Mouse (Mus musculus) lung, postnatal 0 days (tissue): Measurements from ENCODE around the gene Ier5l. TPM values are rescaled to one million over a fixed set of nuclear protein-coding genes. Genes with fewer than 3 reads are reported as not detected.

Experiments
- ATAC-seq: fragments of 200-750 bp; cut with Nextera tagmentation; 2 replicates; pipeline ENCODE4 v1.8.0; 2017; ENCODE audit warnings: moderate library complexity
- DNase-seq: peaks from one replicate; pipeline ENCODE4 v3.0.0-alpha.2; 2016; ENCODE audit warnings: low spot score
- H3K27ac ChIP-seq: fragments of 300-500 bp; sonication (generic); 2 replicates; pipeline ENCODE4 v1.5.1; 2014; ENCODE audit warnings: antibody characterized with exemption, mild to moderate bottlenecking, low read length, mixed read lengths
- H3K27me3 ChIP-seq: fragments of 300-500 bp; sonication (generic); replicated peaks from 2 replicates; pipeline ENCODE4 v1.6.1; 2014; ENCODE audit warnings: low read length, mixed read lengths; ENCODE audit not compliant: insufficient read depth
- H3K36me3 ChIP-seq: fragments of 300-500 bp; sonication (generic); 2 replicates; pipeline ENCODE4 v1.6.1; 2014; ENCODE audit warnings: low read length, mixed read lengths; ENCODE audit not compliant: insufficient read depth
- H3K4me1 ChIP-seq: fragments of 300-500 bp; sonication (generic); 2 replicates; pipeline ENCODE4 v1.6.1; 2014; ENCODE audit warnings: antibody characterized with exemption, low read depth, low read length, mixed read lengths; ENCODE audit not compliant: insufficient read depth
- H3K4me2 ChIP-seq: fragments of 300-500 bp; sonication (generic); replicated peaks from 2 replicates; pipeline ENCODE4 v1.6.1; 2014; ENCODE audit warnings: low read depth, mild to moderate bottlenecking, low read length, moderate library complexity, mixed read lengths
- H3K4me3 ChIP-seq: fragments of 300-500 bp; sonication (generic); 2 replicates; pipeline ENCODE4 v1.5.1; 2014; ENCODE audit warnings: low read depth, low read length
- H3K9ac ChIP-seq: fragments of 300-500 bp; sonication (generic); replicated peaks from 2 replicates; pipeline ENCODE4 v1.6.1; 2014; ENCODE audit warnings: low read depth, mild to moderate bottlenecking
- H3K9me3 ChIP-seq: fragments of 300-500 bp; sonication (generic); 2 replicates; pipeline ENCODE4 v1.6.1; 2016; ENCODE audit warnings: low read length, mixed read lengths
- CTCF ChIP-seq: IDR thresholded peaks from 2 replicates; pipeline ENCODE4 v1.5.1; 2016; ENCODE audit warnings: antibody characterized with exemption, mild to moderate bottlenecking
- EP300 ChIP-seq: IDR thresholded peaks from 2 replicates; pipeline ENCODE4 v1.6.1; 2016; ENCODE audit warnings: antibody characterized with exemption, mild to moderate bottlenecking, control low read depth
- WGBS: fragments of 180-500 bp; shearing (Covaris S2); extraction: QIAGEN DNeasy Blood & Tissue Kit; methylation state at CpG from one replicate; pipeline ENCODE4 v1.1.7; 2014; 5-methylcytosine and 5-hydroxymethylcytosine counted together
- polyA plus RNA-seq: library from polyadenylated mRNA; unstranded; fragments of >200 nt; fragmentation: Nextera tagmentation; extraction: Ambion mirVana; gene quantifications from 2 replicates; pipeline ENCODE4 v1.2.1, GENCODE M21; 2015

Gene Ier5l
- polyA plus RNA-seq, 1 experiment from 2014 or later = 3.6 TPM

- Histone ChIP-seq H3K36me3 (no peaks in the 10 kb centered on the region), H3K27me3 (no peaks in the 10 kb centered on the region), H3K9me3 (no peaks in the 10 kb centered on the region), H3K4me3 (peak overlapping the region; percentile 48), H3K9ac (peak overlapping the region; percentile 64), H3K4me2 (peak overlapping the region; percentile 94), H3K27ac (peak overlapping the region; percentile 99), H3K4me1 (peaks cover 6% of the 10 kb centered on the region; the same call in 1 of the 2 replicates)
- WGBS = under 1% methylated on average over 46 of the region's 46 CpGs
- peak; percentile 25 for ATAC-seq
- TF ChIP-seq CTCF = peak; percentile 45
- 0 out of 2 replicates have a peak, but pooled peaks have one; percentile 19 for TF ChIP-seq EP300
- peak; percentile 92 for DNase-seq
These were observed 3.7 kb downstream of the Ier5l start for GRCm38 (mm10) chr2:30470143-30470946.

GRCm38 (mm10) chr2:30469796-30470142 is 4.2 kb downstream of the Ier5l start:
- peak; percentile 91 for DNase-seq
- peak; percentile 7; the same call in 1 of the 2 replicates for ATAC-seq

GRCm38 (mm10) chr2:30469009-30469408 is 5.0 kb downstream of the Ier5l start:
- TF ChIP-seq EP300 (no peak), CTCF (no peak)
- ATAC-seq = no peak
- WGBS = 69% methylated on average over 6 of the region's 6 CpGs
- Histone ChIP-seq H3K4me3 (no peak overlapping the region), H3K4me2 (no peak overlapping the region), H3K27ac (no peak overlapping the region), H3K9ac (no peak overlapping the region), H3K4me1 (no peaks in the 10 kb centered on the region; the same call in 1 of the 2 replicates), H3K36me3 (no peaks in the 10 kb centered on the region), H3K9me3 (no peaks in the 10 kb centered on the region), H3K27me3 (no peaks in the 10 kb centered on the region)
- no peak for DNase-seq

More at GRCm38 (mm10) chr2:30469796-30470142, 4.2 kb downstream of the Ier5l start:
- H3K27me3 ChIP-seq = no peaks in the 10 kb centered on the region
- TF ChIP-seq CTCF (peak; percentile 85), EP300 (no peak)
- no peaks in the 10 kb centered on the region for H3K36me3 ChIP-seq
- H3K4me1 ChIP-seq = peaks cover 5% of the 10 kb centered on the region; the same call in 1 of the 2 replicates
- no peaks in the 10 kb centered on the region for H3K9me3 ChIP-seq
- H3K9ac ChIP-seq = peak overlapping the region; percentile 64
- H3K4me3 ChIP-seq = peak overlapping the region; percentile 48
- peak overlapping the region; percentile 99 for H3K27ac ChIP-seq
- peak overlapping the region; percentile 94 for H3K4me2 ChIP-seq
- WGBS = 0% methylated on average over 19 of the region's 19 CpGs

- H3K27me3 ChIP-seq = no peaks in the 10 kb centered on the region
- H3K4me2 ChIP-seq = no peak overlapping the region
- H3K9me3 ChIP-seq = no peaks in the 10 kb centered on the region
- DNase-seq = no peak
- H3K4me3 ChIP-seq = no peak overlapping the region
- no peak overlapping the region for H3K9ac ChIP-seq
- H3K27ac ChIP-seq = no peak overlapping the region
- 38% methylated on average over 4 of the region's 4 CpGs for WGBS
- H3K36me3 ChIP-seq = no peaks in the 10 kb centered on the region
- H3K4me1 ChIP-seq = peaks cover 6% of the 10 kb centered on the region; the same call in 1 of the 2 replicates
- no peak for TF ChIP-seq EP300
- no peak for TF ChIP-seq CTCF
- no peak for ATAC-seq
These were observed 7.2 kb downstream of the Ier5l start for GRCm38 (mm10) chr2:30466787-30467186.

GRCm38 (mm10) chr2:30464411-30464810 is 9.6 kb downstream of the Ier5l start:
- no peaks in the 10 kb centered on the region for H3K36me3 ChIP-seq
- peaks cover 6% of the 10 kb centered on the region; the same call in 1 of the 2 replicates for H3K4me1 ChIP-seq
- H3K9me3 ChIP-seq = no peaks in the 10 kb centered on the region
- ATAC-seq (peak; percentile 16; the same call in 1 of the 2 replicates), DNase-seq (peak; percentile 37)
- H3K4me2 ChIP-seq = peak overlapping the region; percentile 52
- H3K9ac ChIP-seq = no peak overlapping the region; the same call in 1 of the 2 replicates
- 33% methylated on average over 5 of the region's 5 CpGs for WGBS
- H3K27ac ChIP-seq = peak overlapping the region; percentile 81
- peak overlapping the region; percentile 20; the same call in 1 of the 2 replicates for H3K4me3 ChIP-seq
- no peaks in the 10 kb centered on the region for H3K27me3 ChIP-seq
- TF ChIP-seq EP300 (no peak), CTCF (no peak)

- H3K27ac ChIP-seq = peak overlapping the region; percentile 81
- no peak overlapping the region; the same call in 1 of the 2 replicates for H3K9ac ChIP-seq
- no peaks in the 10 kb centered on the region for H3K9me3 ChIP-seq
- TF ChIP-seq EP300 (no peak), CTCF (no peak; the same call in 1 of the 2 replicates)
- H3K27me3 ChIP-seq = no peaks in the 10 kb centered on the region
- ATAC-seq = peak; percentile 97
- H3K4me1 ChIP-seq = peaks cover 6% of the 10 kb centered on the region; the same call in 1 of the 2 replicates
- peak; percentile 96 for DNase-seq
- WGBS = 1% methylated on average over 9 of the region's 9 CpGs
- peak overlapping the region; percentile 52 for H3K4me2 ChIP-seq
- peak overlapping the region; percentile 20 for H3K4me3 ChIP-seq
- H3K36me3 ChIP-seq = no peaks in the 10 kb centered on the region
These were observed 10.1 kb downstream of the Ier5l start for GRCm38 (mm10) chr2:30463904-30464330.
